Mouse (Mus musculus) hindbrain, embryonic 11.5 days (tissue): ENCODE results near the gene Ccdc162. TPM values are rescaled to one million over a fixed set of nuclear protein-coding genes. Genes with fewer than 3 reads are reported as not detected.

Source experiments
- ATAC-seq: fragments of 200-750 bp; cut with Nextera tagmentation; 2 replicates; pipeline ENCODE4 v1.8.0; 2017; ENCODE audit warnings: mild to moderate bottlenecking, moderate TSS enrichment, moderate library complexity; ENCODE audit not compliant: low FRiP score
- DNase-seq: peaks from one replicate; pipeline ENCODE4 v3.0.0-alpha.2; 2015; ENCODE audit warnings: low spot score
- H3K27ac ChIP-seq: fragments of 300-500 bp; sonication (generic); 2 replicates; pipeline ENCODE4 v1.5.1; 2014; ENCODE audit warnings: mild to moderate bottlenecking, low read depth, low read length
- H3K27me3 ChIP-seq: fragments of 300-500 bp; sonication (generic); 2 replicates; pipeline ENCODE4 v1.6.1; 2014; ENCODE audit warnings: mild to moderate bottlenecking, low read length, moderate library complexity, mixed read lengths; ENCODE audit not compliant: control insufficient read depth, insufficient read depth
- H3K36me3 ChIP-seq: fragments of 300-500 bp; sonication (generic); 2 replicates; pipeline ENCODE4 v1.6.1; 2014; ENCODE audit warnings: mild to moderate bottlenecking, low read length, moderate library complexity, mixed read lengths; ENCODE audit not compliant: control insufficient read depth, insufficient read depth
- H3K4me1 ChIP-seq: fragments of 300-500 bp; sonication (generic); replicated peaks from 2 replicates; pipeline ENCODE4 v1.6.1; 2014; ENCODE audit warnings: low read length, mixed read lengths; ENCODE audit not compliant: control insufficient read depth, insufficient read depth
- H3K4me2 ChIP-seq: fragments of 300-500 bp; sonication (generic); replicated peaks from 2 replicates; pipeline ENCODE4 v1.6.1; 2014; ENCODE audit warnings: mild to moderate bottlenecking, low read depth, low read length
- H3K4me3 ChIP-seq: fragments of 300-500 bp; sonication (generic); 2 replicates; pipeline ENCODE4 v1.5.1; 2014; ENCODE audit warnings: low read depth, low read length
- H3K9ac ChIP-seq: fragments of 300-500 bp; sonication (generic); 2 replicates; pipeline ENCODE4 v1.6.1; 2014; ENCODE audit warnings: low read depth, low read length
- H3K9me3 ChIP-seq: fragments of 300-500 bp; sonication (generic); 2 replicates; pipeline ENCODE4 v1.6.1; 2016; ENCODE audit warnings: low read length; ENCODE audit not compliant: control insufficient read depth
- WGBS: fragments of 180-500 bp; shearing (Covaris S2); extraction: QIAGEN DNeasy Blood & Tissue Kit; methylation state at CpG from one replicate; pipeline ENCODE4 v1.1.7; 2014; 5-methylcytosine and 5-hydroxymethylcytosine counted together
- polyA plus RNA-seq: library from polyadenylated mRNA; unstranded; fragments of >200 nt; fragmentation: Nextera tagmentation; extraction: Ambion mirVana; gene quantifications from 2 replicates; pipeline ENCODE4 v1.2.1, GENCODE M21; 2014

The Ccdc162 gene
- polyA plus RNA-seq, 1 experiment from 2014 or later, result 0.74 TPM

DNA sequence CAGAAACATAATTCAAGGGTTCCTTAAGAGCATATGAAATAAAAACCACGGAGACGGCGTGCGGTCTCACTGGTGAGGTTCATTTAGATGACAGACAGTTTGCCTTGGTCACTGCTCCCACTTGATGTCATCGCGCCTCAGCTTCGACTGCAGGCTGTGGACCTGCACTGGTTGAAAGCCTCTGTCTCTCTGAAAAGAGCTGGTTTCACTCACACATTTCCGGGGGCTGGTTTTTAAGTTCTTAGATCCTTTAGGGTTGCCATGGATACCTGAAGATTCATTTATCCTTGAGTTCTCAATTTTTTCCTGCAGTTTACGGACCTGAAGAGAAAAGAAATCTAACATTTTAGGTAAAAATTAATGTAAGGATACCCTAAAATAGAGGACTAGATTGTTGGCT is 3.2 kb upstream of the Ccdc162 start:
- no peaks in the 10 kb centered on the region for H3K36me3 ChIP-seq
- no peak overlapping the region for H3K9ac ChIP-seq
- H3K4me2 ChIP-seq, result no peak overlapping the region
- ATAC-seq, result no peak
- 70% methylated on average over 9 of the region's 9 CpGs for WGBS
- H3K27me3 ChIP-seq, result no peaks in the 10 kb centered on the region
- no peak overlapping the region for H3K4me3 ChIP-seq
- H3K27ac ChIP-seq, result no peak overlapping the region
- peaks cover 6% of the 10 kb centered on the region; the same call in 1 of the 2 replicates for H3K4me1 ChIP-seq
- no peaks in the 10 kb centered on the region for H3K9me3 ChIP-seq
- no peak for DNase-seq

DNA sequence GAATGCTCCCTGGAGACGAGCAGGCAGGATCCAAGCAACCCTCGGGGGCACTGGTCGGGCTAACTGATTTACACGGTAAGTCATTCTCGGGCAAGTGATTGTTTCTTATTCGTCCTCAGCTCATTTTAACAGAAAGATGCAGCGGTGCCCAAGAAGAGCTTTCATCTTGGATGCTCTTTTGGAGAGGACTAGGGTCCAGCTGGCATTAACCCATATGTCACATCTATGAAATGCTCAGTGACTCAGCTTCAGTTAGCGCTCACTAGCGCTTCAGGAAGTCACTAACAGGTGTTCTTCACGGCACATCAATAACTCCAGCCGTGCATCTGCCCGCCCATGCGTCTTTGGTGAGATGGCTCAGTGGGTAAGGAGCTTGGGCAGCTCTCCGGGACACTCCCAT is 877 bp downstream of the Ccdc162 start:
- 77% methylated on average over 14 of the region's 14 CpGs for WGBS
- no peaks in the 10 kb centered on the region for H3K27me3 ChIP-seq
- DNase-seq (no peak), ATAC-seq (no peak)
- H3K9ac ChIP-seq, result no peak overlapping the region
- no peak overlapping the region for H3K27ac ChIP-seq
- H3K4me3 ChIP-seq, result no peak overlapping the region
- no peaks in the 10 kb centered on the region for H3K9me3 ChIP-seq
- no peaks in the 10 kb centered on the region for H3K36me3 ChIP-seq
- H3K4me2 ChIP-seq, result no peak overlapping the region
- H3K4me1 ChIP-seq, result peaks cover 6% of the 10 kb centered on the region; the same call in 1 of the 2 replicates

DNA sequence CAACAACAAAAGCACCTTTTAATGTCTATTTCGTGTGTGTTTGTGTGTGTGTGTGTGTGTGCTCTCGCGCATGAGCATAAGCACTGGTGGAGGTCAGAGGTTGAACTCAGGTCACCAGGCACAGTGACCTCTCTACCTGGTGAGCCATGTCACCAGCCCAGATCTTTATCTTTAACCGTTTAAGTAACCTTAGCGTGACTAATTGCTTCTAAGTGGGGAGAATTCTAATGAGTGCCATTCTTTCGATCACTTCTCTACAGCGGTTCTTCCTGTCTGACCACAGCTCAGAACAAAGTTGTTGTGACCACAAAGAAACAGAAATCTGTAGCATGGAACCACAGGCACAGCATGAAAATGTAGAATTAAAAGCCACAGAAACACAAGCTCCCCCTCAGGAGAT is 5.0 kb downstream of the Ccdc162 start:
- Histone ChIP-seq H3K27ac (no peak overlapping the region), H3K36me3 (no peaks in the 10 kb centered on the region), H3K27me3 (no peaks in the 10 kb centered on the region), H3K9ac (no peak overlapping the region), H3K4me1 (peaks cover 6% of the 10 kb centered on the region; the same call in 1 of the 2 replicates), H3K4me2 (no peak overlapping the region), H3K9me3 (no peaks in the 10 kb centered on the region), H3K4me3 (no peak overlapping the region)
- WGBS, result 45% methylated on average over 7 of the region's 7 CpGs
- DNase-seq (no peak), ATAC-seq (no peak)

DNA sequence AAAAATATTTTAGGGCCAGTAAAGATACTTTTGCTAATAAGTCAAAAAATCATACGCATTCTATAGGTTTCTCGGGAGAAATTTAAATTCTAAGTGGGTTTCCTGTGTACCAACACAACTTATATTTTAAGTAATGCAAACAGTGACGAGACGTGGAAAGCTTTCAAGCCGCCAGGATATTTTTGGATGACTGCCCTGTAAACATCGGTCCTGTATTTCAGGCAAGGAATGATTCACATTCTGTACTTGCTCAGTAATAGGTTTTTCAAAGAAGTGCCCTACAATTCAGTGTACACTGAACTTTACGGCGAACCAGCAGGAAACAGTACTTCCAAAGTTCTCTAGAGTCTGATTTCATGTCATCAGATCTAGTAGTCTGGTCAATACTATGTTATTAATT is 5.7 kb downstream of the Ccdc162 start:
- peaks cover 5% of the 10 kb centered on the region; the same call in 1 of the 2 replicates for H3K4me1 ChIP-seq
- no peak overlapping the region for H3K4me2 ChIP-seq
- no peaks in the 10 kb centered on the region for H3K36me3 ChIP-seq
- H3K4me3 ChIP-seq, result no peak overlapping the region
- ATAC-seq (no peak), DNase-seq (no peak)
- H3K27me3 ChIP-seq, result no peaks in the 10 kb centered on the region
- no peaks in the 10 kb centered on the region for H3K9me3 ChIP-seq
- 95% methylated on average over 8 of the region's 8 CpGs for WGBS
- H3K27ac ChIP-seq, result no peak overlapping the region
- no peak overlapping the region for H3K9ac ChIP-seq

DNA sequence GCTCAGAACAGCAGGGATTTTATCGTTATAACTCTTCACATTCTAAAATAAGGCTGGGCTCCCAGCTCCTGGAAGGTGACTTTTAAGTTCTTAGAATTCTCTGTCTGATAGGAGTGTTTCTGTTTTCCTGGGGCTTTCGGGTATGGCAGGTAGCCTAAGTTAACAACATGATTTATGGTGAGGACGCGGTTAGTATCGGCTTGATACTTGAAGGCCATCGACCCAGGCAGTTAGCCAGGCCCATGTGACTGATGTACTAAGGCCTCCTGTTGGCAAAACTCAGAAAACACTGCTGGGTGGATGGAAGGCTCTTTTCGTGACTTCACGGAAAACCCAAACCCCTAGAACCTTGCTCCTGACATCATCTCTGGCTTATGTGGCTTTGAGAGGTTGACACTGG is 7.1 kb downstream of the Ccdc162 start:
- no peak overlapping the region for H3K4me2 ChIP-seq
- no peak overlapping the region for H3K9ac ChIP-seq
- no peaks in the 10 kb centered on the region for H3K27me3 ChIP-seq
- ATAC-seq (no peak), DNase-seq (no peak)
- H3K36me3 ChIP-seq, result no peaks in the 10 kb centered on the region
- H3K4me1 ChIP-seq, result no peaks in the 10 kb centered on the region
- no peak overlapping the region for H3K27ac ChIP-seq
- H3K9me3 ChIP-seq, result no peaks in the 10 kb centered on the region
- 92% methylated on average over 8 of the region's 8 CpGs for WGBS
- no peak overlapping the region for H3K4me3 ChIP-seq

DNA sequence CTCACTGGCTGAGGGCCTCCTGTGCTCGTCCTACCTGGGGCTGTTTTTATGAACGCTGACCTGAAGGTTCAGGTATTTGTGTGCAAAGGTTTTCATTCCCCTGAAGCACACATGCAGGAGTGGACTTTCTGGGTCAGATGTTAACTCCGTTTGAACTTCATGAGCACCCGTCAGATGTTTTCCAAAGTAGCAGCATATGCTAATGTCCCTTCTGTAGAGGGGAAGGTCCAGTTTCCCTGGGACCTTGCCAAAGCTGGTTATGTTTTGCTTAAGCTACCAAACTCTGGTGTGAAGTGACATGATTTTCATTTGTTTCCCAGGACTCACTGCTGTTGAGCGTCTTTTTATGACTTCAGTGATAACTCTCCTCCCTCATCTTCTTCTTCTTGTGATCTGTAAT is 16.8 kb downstream of the Ccdc162 start:
- WGBS, result 86% methylated on average over 5 of the region's 5 CpGs

DNA sequence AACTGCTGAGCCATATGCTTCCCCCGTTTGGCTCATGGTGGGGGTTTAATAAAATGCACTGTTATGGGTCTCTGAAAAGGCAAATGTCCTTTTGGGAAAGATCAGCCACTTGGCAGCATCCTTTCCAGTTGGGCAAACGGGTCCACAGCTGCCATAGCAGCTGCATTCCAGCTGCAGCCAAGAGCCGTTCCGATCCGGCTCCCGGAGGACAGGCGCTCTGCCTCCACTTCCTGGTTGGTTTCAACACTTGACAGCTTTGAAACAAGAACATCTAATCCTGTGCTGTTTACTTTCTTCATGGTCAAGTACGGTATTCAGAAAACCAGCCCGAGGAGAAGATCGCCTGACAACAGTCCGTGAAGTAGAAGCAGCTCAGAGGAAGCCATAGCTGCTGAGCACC is 19.4 kb downstream of the Ccdc162 start:
- Histone ChIP-seq H3K4me1 (no peaks in the 10 kb centered on the region), H3K4me2 (no peak overlapping the region), H3K9ac (no peak overlapping the region), H3K9me3 (no peaks in the 10 kb centered on the region), H3K4me3 (no peak overlapping the region), H3K27ac (no peak overlapping the region), H3K27me3 (no peaks in the 10 kb centered on the region), H3K36me3 (no peaks in the 10 kb centered on the region)
- DNase-seq (no peak), ATAC-seq (no peak)
- WGBS, result 82% methylated on average over 11 of the region's 11 CpGs

More for the DNA sequence above, 16.8 kb downstream of the Ccdc162 start:
- no peaks in the 10 kb centered on the region for H3K4me1 ChIP-seq
- no peak overlapping the region for H3K9ac ChIP-seq
- no peak overlapping the region for H3K4me3 ChIP-seq
- no peak overlapping the region for H3K4me2 ChIP-seq
- no peak overlapping the region for H3K27ac ChIP-seq
- H3K27me3 ChIP-seq, result no peaks in the 10 kb centered on the region
- H3K9me3 ChIP-seq, result no peaks in the 10 kb centered on the region
- no peaks in the 10 kb centered on the region for H3K36me3 ChIP-seq
- no peak for DNase-seq
- ATAC-seq, result no peak

DNA sequence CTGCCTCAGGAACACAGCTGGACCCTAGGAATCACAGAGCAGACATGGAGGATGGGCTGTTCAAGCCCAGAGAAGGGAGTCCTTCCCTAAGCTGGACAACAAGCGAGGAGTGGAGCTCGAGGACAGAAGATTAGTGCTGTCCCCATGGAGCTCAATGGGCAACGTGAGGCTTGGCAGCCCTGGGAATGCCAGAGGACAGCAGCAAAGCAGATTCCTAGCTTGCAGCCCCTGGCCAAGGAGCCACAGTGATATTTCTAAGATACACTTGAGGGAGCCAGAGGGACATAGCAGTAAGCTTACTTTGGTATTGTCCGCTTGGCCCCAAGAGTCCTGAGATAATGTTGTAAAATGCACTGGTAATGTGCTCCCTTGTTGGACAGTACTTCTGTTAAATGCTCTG is 25.5 kb downstream of the Ccdc162 start:
- Histone ChIP-seq H3K9ac (no peak overlapping the region), H3K9me3 (no peaks in the 10 kb centered on the region), H3K4me1 (no peaks in the 10 kb centered on the region), H3K36me3 (no peaks in the 10 kb centered on the region), H3K27me3 (no peaks in the 10 kb centered on the region), H3K27ac (no peak overlapping the region), H3K4me2 (no peak overlapping the region), H3K4me3 (no peak overlapping the region)
- no peak for ATAC-seq
- 71% methylated on average over 4 of the region's 4 CpGs for WGBS
- DNase-seq, result no peak

DNA sequence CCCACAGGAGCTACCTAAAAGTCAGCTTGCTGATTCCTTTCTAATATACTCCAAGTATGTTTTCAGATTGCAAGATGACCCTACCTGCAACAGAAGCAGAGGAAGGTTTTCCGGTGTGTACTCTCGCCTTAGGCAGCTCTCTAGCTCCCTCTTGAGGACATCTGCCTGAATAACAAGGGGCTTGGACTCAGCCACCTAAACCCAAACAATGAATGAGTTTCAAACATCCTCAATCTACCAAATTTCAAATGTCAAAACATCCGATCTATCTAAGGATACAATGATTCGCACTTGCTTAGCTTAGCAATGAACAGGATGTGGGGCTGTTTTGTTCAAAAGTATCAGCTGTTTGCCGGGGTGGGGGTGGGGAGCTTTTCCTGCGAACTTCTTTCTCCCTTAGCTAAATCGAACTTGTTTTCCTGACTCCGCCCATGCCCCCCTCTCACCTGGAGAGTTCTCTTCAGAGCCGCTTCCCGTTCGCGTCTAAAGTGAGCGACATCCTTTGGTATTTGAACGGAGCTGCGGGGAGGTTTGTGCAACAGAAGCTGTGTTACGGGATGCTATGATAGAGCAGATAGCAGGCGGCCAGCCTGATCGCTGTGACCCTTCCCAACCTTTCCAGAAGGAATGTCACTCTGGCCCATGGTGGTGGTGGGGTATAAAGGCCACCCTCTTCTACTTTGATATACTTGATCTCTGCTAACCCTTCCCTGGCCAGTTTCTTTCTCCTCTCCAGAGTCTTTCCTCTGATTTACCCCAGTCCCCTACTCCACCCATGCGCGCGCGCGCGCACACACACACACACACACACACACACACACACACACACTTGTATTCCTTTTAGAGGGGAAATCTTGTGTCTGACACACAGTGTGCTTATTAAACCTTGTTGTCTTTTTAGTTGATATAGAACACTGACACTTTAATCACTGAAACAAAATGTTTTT is 26.2 kb downstream of the Ccdc162 start:
- Histone ChIP-seq H3K27ac (no peak overlapping the region), H3K4me3 (peak overlapping the region; percentile 34), H3K4me2 (peak overlapping the region; percentile 71), H3K9me3 (no peaks in the 10 kb centered on the region), H3K9ac (peak overlapping the region; percentile 45; the same call in 1 of the 2 replicates), H3K36me3 (no peaks in the 10 kb centered on the region), H3K27me3 (no peaks in the 10 kb centered on the region), H3K4me1 (no peaks in the 10 kb centered on the region)
- 23% methylated on average over 24 of the region's 24 CpGs for WGBS
- peak; percentile 85 for DNase-seq
- ATAC-seq, result no peak
